Mouse (Mus musculus) ES-Bruce4 (cell line): ENCODE measurements around the gene Sema5b.

Source experiments
- CTCF ChIP-seq: IDR thresholded peaks from one replicate; pipeline ENCODE4 v1.8.1; 2011; ENCODE audit warnings: low read depth, low read length
- POLR2A ChIP-seq: IDR thresholded peaks from one replicate; pipeline ENCODE4 v1.8.1; 2011; ENCODE audit warnings: low read length; ENCODE audit not compliant: insufficient read depth

GRCm38 (mm10) chr16:35608244-35608643 lies 67.3 kb downstream of the Sema5b start:
- TF ChIP-seq CTCF (no peak), POLR2A (no peak)
